Mouse (Mus musculus): Measurements from ENCODE around the gene Slc25a54.

DNA sequence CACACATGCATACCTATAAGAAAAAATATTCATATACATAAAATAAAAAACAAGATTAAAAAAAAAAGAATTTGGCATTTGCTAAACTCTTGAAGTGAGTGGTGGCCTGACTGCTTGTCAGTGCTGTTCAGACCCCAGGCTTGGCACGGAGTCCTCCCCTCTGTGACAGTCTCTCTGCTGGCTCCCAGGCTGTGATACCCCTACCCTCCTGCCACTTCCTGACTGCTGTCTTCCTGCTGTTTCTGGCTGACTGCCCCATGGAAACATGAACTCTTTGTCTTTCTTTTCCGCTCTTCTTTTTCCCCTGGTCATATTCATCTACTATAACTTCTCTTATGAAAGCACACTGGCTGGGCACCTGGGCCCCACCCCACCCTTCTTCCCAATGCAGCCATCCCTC, 83.8 kb downstream of the Slc25a54 start:
- TF ChIP-seq CTCF (IDR thresholded peaks at IDR 0.05; ENCODE audit: low read depth, low read length) (no peak), POLR2A (IDR thresholded peaks at IDR 0.05; ENCODE audit: insufficient read depth, low read length) (no peak), EP300 (IDR thresholded peaks at IDR 0.05; ENCODE audit: insufficient read depth, low read depth, low read length) (no peak)
